Mouse (Mus musculus) myocyte (in vitro differentiated cells): Measurements from ENCODE around the gene Rph3al. TPM values are rescaled to one million over a fixed set of nuclear protein-coding genes. Genes with fewer than 3 reads are reported as not detected.

ENCODE experiments used
- H3K27me3 ChIP-seq: one replicate; pipeline ENCODE4 v1.6.1; 2011; ENCODE audit not compliant: control insufficient read depth, insufficient read depth, insufficient read length
- H3K36me3 ChIP-seq: one replicate; pipeline ENCODE4 v1.6.1; 2011; ENCODE audit not compliant: control insufficient read depth, insufficient read depth
- H3K4me2 ChIP-seq: one replicate; pipeline ENCODE4 v1.6.1; 2011; ENCODE audit warnings: low read depth, control low read depth
- H3K4me3 ChIP-seq: one replicate; pipeline ENCODE4 v1.5.1; 2011; ENCODE audit warnings: mild to moderate bottlenecking, control low read depth, moderate library complexity
- H3K79me2 ChIP-seq: one replicate; pipeline ENCODE4 v1.6.1; 2011; ENCODE audit not compliant: control insufficient read depth, insufficient read depth
- H3ac ChIP-seq: one replicate; pipeline ENCODE4 v1.6.1; 2011; ENCODE audit not compliant: control insufficient read depth, insufficient read length
- CEBPB ChIP-seq: IDR thresholded peaks from 2 replicates; pipeline ENCODE4 v1.6.1; 2011; ENCODE audit warnings: mild to moderate bottlenecking, moderate library complexity; ENCODE audit not compliant: poor library complexity, insufficient read depth, severe bottlenecking
- E2F4 ChIP-seq: IDR thresholded peaks from one replicate; pipeline ENCODE4 v1.6.1; 2011; ENCODE audit warnings: mild to moderate bottlenecking, control low read depth, moderate library complexity; ENCODE audit not compliant: insufficient read depth
- MAX ChIP-seq: IDR thresholded peaks from one replicate; pipeline ENCODE4 v1.6.1; 2011; ENCODE audit warnings: low read depth, mild to moderate bottlenecking, control low read depth
- MYOD1 ChIP-seq, 3 experiments: IDR thresholded peaks; one replicate each; pipeline ENCODE4 v1.6.1; 2011; ENCODE audit warnings: control low read depth in 2 of 3, low read depth in 2 of 3, mild to moderate bottlenecking in 2 of 3, moderate library complexity in 1 of 3; ENCODE audit not compliant: insufficient read length in 2 of 3, control insufficient read depth in 1 of 3
- MYOG ChIP-seq, 3 experiments: IDR thresholded peaks; one replicate each; pipeline ENCODE4 v1.6.1; 2011; ENCODE audit warnings: control low read depth in 2 of 3, low read depth in 2 of 3, mild to moderate bottlenecking in 2 of 3; ENCODE audit not compliant: insufficient read length in 2 of 3, control insufficient read depth in 1 of 3, insufficient read depth in 1 of 3
- POLR2A ChIP-seq: IDR thresholded peaks from one replicate; pipeline ENCODE4 v1.6.1; 2011; ENCODE audit warnings: low read depth, mild to moderate bottlenecking, control low read depth, moderate library complexity; ENCODE audit not compliant: insufficient read length
- POLR2AphosphoS2 ChIP-seq: IDR thresholded peaks from one replicate; pipeline ENCODE4 v1.6.1; 2011; ENCODE audit warnings: low read depth, control low read depth; ENCODE audit not compliant: insufficient read length
- REST ChIP-seq: IDR thresholded peaks from one replicate; pipeline ENCODE4 v1.6.1; 2011; ENCODE audit warnings: mild to moderate bottlenecking, control low read depth, moderate library complexity; ENCODE audit not compliant: insufficient read depth, insufficient read length
- SRF ChIP-seq: IDR thresholded peaks from one replicate; pipeline ENCODE4 v1.6.1; 2011; ENCODE audit warnings: low read depth; ENCODE audit not compliant: control insufficient read depth, insufficient read length
- TCF12 ChIP-seq: IDR thresholded peaks from one replicate; pipeline ENCODE4 v1.6.1; 2011; ENCODE audit warnings: mild to moderate bottlenecking, control low read depth; ENCODE audit not compliant: poor library complexity, insufficient read depth, severe bottlenecking
- TCF3 ChIP-seq: IDR thresholded peaks from one replicate; pipeline ENCODE4 v1.6.1; 2011; ENCODE audit warnings: low read depth, control low read depth; ENCODE audit not compliant: insufficient read length
- USF1 ChIP-seq: IDR thresholded peaks from one replicate; pipeline ENCODE4 v1.6.1; 2011; ENCODE audit warnings: low read depth, mild to moderate bottlenecking, control low read depth, moderate library complexity
- polyA plus RNA-seq: library from polyadenylated mRNA; unstranded; fragments of >200 nt; fragmentation: generic; extraction: Trizol; gene quantifications from one replicate; pipeline ENCODE4 v1.2.1, GENCODE M21; 2012; ENCODE audit warnings: missing spikeins

The Rph3al gene
- polyA plus RNA-seq, 1 experiment: 0.05 TPM

GRCm38 (mm10) chr11:75864529-75865252 is 73.5 kb downstream of the Rph3al start:
- peaks cover 30% of the 10 kb centered on the region for H3K27me3 ChIP-seq
- H3K36me3 ChIP-seq: no peaks in the 10 kb centered on the region
- no peak for TF ChIP-seq POLR2A
- TF ChIP-seq MYOD1 (IDR thresholded peaks at IDR 0.05; ENCODE audit: control insufficient read depth in 1 of 3, insufficient read length in 2 of 3, low read depth in 2 of 3): peak in 2 of 3 experiments; percentile 38 to 53
- H3K79me2 ChIP-seq: no peaks in the 10 kb centered on the region
- H3ac ChIP-seq: no peak overlapping the region
- no peak overlapping the region for H3K4me3 ChIP-seq
- no peak overlapping the region for H3K4me2 ChIP-seq

- Histone ChIP-seq H3K4me3 (no peak overlapping the region), H3K27me3 (peaks cover 17% of the 10 kb centered on the region), H3K36me3 (no peaks in the 10 kb centered on the region), H3K4me2 (no peak overlapping the region), H3K79me2 (no peaks in the 10 kb centered on the region), H3ac (no peak overlapping the region)
- TF ChIP-seq MYOD1 (IDR thresholded peaks at IDR 0.05; ENCODE audit: control insufficient read depth in 1 of 3, insufficient read length in 2 of 3, low read depth in 2 of 3) (no peak), MYOG (IDR thresholded peaks at IDR 0.05; ENCODE audit: control insufficient read depth in 1 of 3, insufficient read depth in 1 of 3, insufficient read length in 2 of 3, low read depth in 2 of 3) (no peak), CEBPB (no peak), SRF (no peak), TCF3 (no peak), TCF12 (no peak), USF1 (no peak)
These were observed 75.8 kb downstream of the Rph3al start for GRCm38 (mm10) chr11:75862466-75862865.

- Histone ChIP-seq H3K36me3 (no peaks in the 10 kb centered on the region), H3K4me2 (peak overlapping the region; percentile 66), H3K27me3 (peaks cover 15% of the 10 kb centered on the region), H3K4me3 (no peak overlapping the region), H3K79me2 (no peaks in the 10 kb centered on the region), H3ac (no peak overlapping the region)
- no peak for TF ChIP-seq SRF
- no peak for TF ChIP-seq REST
- no peak for TF ChIP-seq USF1
- TF ChIP-seq MYOD1 (IDR thresholded peaks at IDR 0.05; ENCODE audit: control insufficient read depth in 1 of 3, insufficient read length in 2 of 3, low read depth in 2 of 3): no peak
- TF ChIP-seq MAX: no peak
- no peak for TF ChIP-seq E2F4
- no peak for TF ChIP-seq POLR2A
- TF ChIP-seq TCF3: no peak
- TF ChIP-seq MYOG (IDR thresholded peaks at IDR 0.05; ENCODE audit: control insufficient read depth in 1 of 3, insufficient read depth in 1 of 3, insufficient read length in 2 of 3, low read depth in 2 of 3): no peak
- no peak for TF ChIP-seq POLR2AphosphoS2
- TF ChIP-seq CEBPB: no peak
- no peak for TF ChIP-seq TCF12
These were observed 76.6 kb downstream of the Rph3al start for GRCm38 (mm10) chr11:75861653-75862052.

GRCm38 (mm10) chr11:75861213-75861612 is 77.0 kb downstream of the Rph3al start:
- TF ChIP-seq POLR2A: no peak
- TF ChIP-seq TCF3: no peak
- TF ChIP-seq TCF12: no peak
- TF ChIP-seq E2F4: no peak
- TF ChIP-seq POLR2AphosphoS2: no peak
- TF ChIP-seq MYOG (IDR thresholded peaks at IDR 0.05; ENCODE audit: control insufficient read depth in 1 of 3, insufficient read depth in 1 of 3, insufficient read length in 2 of 3, low read depth in 2 of 3): no peak
- TF ChIP-seq CEBPB: no peak
- no peak for TF ChIP-seq MYOD1 (IDR thresholded peaks at IDR 0.05; ENCODE audit: control insufficient read depth in 1 of 3, insufficient read length in 2 of 3, low read depth in 2 of 3)
- TF ChIP-seq USF1: peak; percentile 14
- no peak overlapping the region for H3ac ChIP-seq
- H3K36me3 ChIP-seq: no peaks in the 10 kb centered on the region
- H3K27me3 ChIP-seq: peaks cover 15% of the 10 kb centered on the region
- no peaks in the 10 kb centered on the region for H3K79me2 ChIP-seq
- no peak overlapping the region for H3K4me3 ChIP-seq
- H3K4me2 ChIP-seq: peak overlapping the region; percentile 66

- no peaks in the 10 kb centered on the region for H3K36me3 ChIP-seq
- H3K79me2 ChIP-seq: no peaks in the 10 kb centered on the region
- H3ac ChIP-seq: no peak overlapping the region
- no peak overlapping the region for H3K4me3 ChIP-seq
- peaks cover 23% of the 10 kb centered on the region for H3K27me3 ChIP-seq
- H3K4me2 ChIP-seq: no peak overlapping the region
- TF ChIP-seq MAX: no peak
- TF ChIP-seq POLR2AphosphoS2: no peak
- TF ChIP-seq TCF12: no peak
- no peak for TF ChIP-seq REST
- no peak for TF ChIP-seq USF1
- TF ChIP-seq CEBPB: no peak
- TF ChIP-seq SRF: no peak
- no peak for TF ChIP-seq E2F4
- no peak for TF ChIP-seq TCF3
- no peak for TF ChIP-seq POLR2A
- TF ChIP-seq MYOG (IDR thresholded peaks at IDR 0.05; ENCODE audit: control insufficient read depth in 1 of 3, insufficient read depth in 1 of 3, insufficient read length in 2 of 3, low read depth in 2 of 3): no peak
- no peak for TF ChIP-seq MYOD1 (IDR thresholded peaks at IDR 0.05; ENCODE audit: control insufficient read depth in 1 of 3, insufficient read length in 2 of 3, low read depth in 2 of 3)
These were observed 78.8 kb downstream of the Rph3al start for GRCm38 (mm10) chr11:75859460-75859859.
